8 mouse cellular contexts compared by ENCODE assay signal in genomic region chr9:27298411-27299285, GRCm38 (mm10). TPM values are rescaled to one million over a fixed set of nuclear protein-coding genes. Genes with fewer than 3 reads are reported as not detected.
A peak's percentile ranks its signal among the peaks of the same experiment; 100 is the strongest.
DNase-seq lines count a peak whose midpoint lies in the region; ATAC-seq lines count a peak whose summit lies in the region.

Igsf9b (plus strand) TSS chr9:27299204.

- H3K27me3 ChIP-seq in embryonic facial prominence, embryonic 10.5 days (replicated peaks; ENCODE audit: low read depth, poor library complexity, severe bottlenecking): peaks cover 49% of the 10 kb centered on the region
- H3K27me3 ChIP-seq in intestine, embryonic 14.5 days (replicated peaks; ENCODE audit: control insufficient read depth, insufficient read depth, low read length): peaks cover 36% of the 10 kb centered on the region

- ATAC-seq in intestine, embryonic 14.5 days (replicated peaks; ENCODE audit: low FRiP score, low TSS enrichment, low read depth): peak; percentile 99
- ATAC-seq in megakaryocyte progenitor cell, adult 5-6 weeks (replicated peaks; ENCODE audit: poor library complexity): peak; percentile 96
- ATAC-seq in erythroid progenitor cell, adult 5-6 weeks (replicated peaks; ENCODE audit: low FRiP score, poor library complexity, severe bottlenecking): no peak

- H3K9me3 ChIP-seq in embryonic facial prominence, embryonic 10.5 days: no peaks in the 10 kb centered on the region
- H3K9me3 ChIP-seq in intestine, embryonic 14.5 days (ENCODE audit: control insufficient read depth, low read length): no peaks in the 10 kb centered on the region

- DNase-seq in adrenal gland, postnatal 36 days: peak; percentile 94
- DNase-seq in embryonic facial prominence, embryonic 10.5 days (ENCODE audit: low spot score): peak; percentile 92
- DNase-seq in gonadal fat pad, adult 2 months (ENCODE audit: low read depth): peak; percentile 9
- peak; percentile 93 for DNase-seq in intestine, embryonic 14.5 days (ENCODE audit: low spot score)
- DNase-seq in left cerebral cortex, adult 8-10 months (ENCODE audit: low spot score in 2 of 2): peak; percentile 97
- peak; percentile 97 for DNase-seq in right cerebral cortex, postnatal 25 days

- H3K27ac ChIP-seq in embryonic facial prominence, embryonic 10.5 days (replicated peaks): peak within 1 kb of the TSS; percentile 67
- H3K27ac ChIP-seq in intestine, embryonic 14.5 days (ENCODE audit: low read depth): no peak within 1 kb of the TSS

- WGBS in embryonic facial prominence, embryonic 10.5 days: under 1% methylated on average over 40 of the region's 40 CpGs
- 1% methylated on average over 40 of the region's 40 CpGs for WGBS in intestine, embryonic 14.5 days

- peak within 1 kb of the TSS; percentile 82 for H3K4me2 ChIP-seq in intestine, embryonic 14.5 days (ENCODE audit: low read length)

- H3K4me1 ChIP-seq in embryonic facial prominence, embryonic 10.5 days: peaks cover 52% of the 10 kb centered on the region
- peaks cover 4% of the 10 kb centered on the region; the same call in 1 of the 2 replicates for H3K4me1 ChIP-seq in intestine, embryonic 14.5 days (replicated peaks; ENCODE audit: control insufficient read depth, insufficient read depth, low read length)

- H3K4me3 ChIP-seq in embryonic facial prominence, embryonic 10.5 days: peak within 1 kb of the TSS; percentile 79
- peak within 1 kb of the TSS; percentile 59 for H3K4me3 ChIP-seq in intestine, embryonic 14.5 days (ENCODE audit: low read depth, low read length)

- H3K36me3 ChIP-seq in embryonic facial prominence, embryonic 10.5 days (replicated peaks): no peaks in the 10 kb centered on the region
- H3K36me3 ChIP-seq in intestine, embryonic 14.5 days (ENCODE audit: control insufficient read depth, insufficient read depth, low read length): no peaks in the 10 kb centered on the region

- H3K9ac ChIP-seq in intestine, embryonic 14.5 days (ENCODE audit: low read length): peak within 1 kb of the TSS; percentile 10; the same call in 1 of the 2 replicates

RNA-seq across cellular contexts. Expression of gene Igsf9b, which starts in this region (rescaled TPM):
- total RNA-seq in adrenal gland, postnatal 36 days (2021): 1 to 10 TPM; 4.0 to 6.0 TPM
- 4.2 and 4.8 TPM in 2 replicates for polyA plus RNA-seq in embryonic facial prominence, embryonic 10.5 days (2016; fragmentation: Nextera tagmentation; extraction: Ambion mirVana)
- polyA plus RNA-seq in gonadal fat pad, adult 2 months (2012; rRNA removed): 0.46 and 0.95 TPM in 2 replicates
- 3.4 and 4.8 TPM in 2 replicates for polyA plus RNA-seq in intestine, embryonic 14.5 days (2014; fragmentation: Nextera tagmentation; extraction: Ambion mirVana)
- 10 to 100 TPM; 47.5 to 53.8 (median 50.6) TPM for total RNA-seq in left cerebral cortex, adult 8-10 months (2022)
- 0.10 TPM in 1 of 2 replicates, not detected in the other for total RNA-seq in megakaryocyte progenitor cell, adult 5-6 weeks (2015)
- total RNA-seq in megakaryocyte progenitor cell, adult 5-6 weeks (2017): 0.03 TPM in 1 of 2 replicates, not detected in the other
- not detected in 2 replicates for total RNA-seq in erythroid progenitor cell, adult 5-6 weeks (2015; ENCODE audit: low replicate concordance)
- not detected in 2 replicates for total RNA-seq in erythroid progenitor cell, adult 5-6 weeks (2017; ENCODE audit: low replicate concordance)

Comparison
In these comparisons a context has a peak if more than half of its experiments do, and no peak if none do; other contexts are left out.
1. RNA of gene Igsf9b (total RNA-seq): 47.5 to 53.8 TPM in left cerebral cortex, adult 8-10 months; 4.0 to 6.0 TPM in adrenal gland, postnatal 36 days, 0.03 to 0.10 TPM in megakaryocyte progenitor cell, adult 5-6 weeks and not detected in erythroid progenitor cell, adult 5-6 weeks; every median in the first group is over 4 times any median in the second.
2. Peak in DNase-seq in gonadal fat pad, adult 2 months; RNA of the gene not detected or under 1 TPM.
3. Peak in ATAC-seq in megakaryocyte progenitor cell, adult 5-6 weeks; RNA of the gene not detected or under 1 TPM.
4. DNase-seq: peak in every context shown above with its lines; median percentile 97 in left cerebral cortex, adult 8-10 months; 97 in right cerebral cortex, postnatal 25 days; 94 in adrenal gland, postnatal 36 days; 93 in intestine, embryonic 14.5 days; 92 in embryonic facial prominence, embryonic 10.5 days; 9 in gonadal fat pad, adult 2 months.